Comparison of ENCODE assay signal across 24 mouse cellular contexts in genomic region chr11:51867261-51867660, GRCm38 (mm10).
"Had no signal": no experiment of that assay in that cellular context is flagged by ENCODE, and none has a peak within 500 bp of the region (broad histone marks: within the 10 kb centered on the region; RNA-seq: fewer than 3 reads in every experiment).

No protein-coding gene starts in this region.

- DNase-seq: cerebellum, adult 8-10 months; cerebellum, adult 9-10 months; cerebellum, adult 9-11 months; cerebellum, postnatal 25 days; embryo, embryonic 11 days; forebrain, postnatal 0 days; gastrocnemius, adult 2 months; gastrocnemius, postnatal 10 days; gastrocnemius, postnatal 14 days; gastrocnemius, postnatal 25 days; gastrocnemius, postnatal 36 days; heart, adult 11 months; heart, adult 18-20 months; heart, adult 2 months had no signal

- H3K4me3 ChIP-seq: embryonic facial prominence, embryonic 10.5 days; embryonic facial prominence, embryonic 12.5 days; embryonic facial prominence, embryonic 13.5 days; embryonic facial prominence, embryonic 15.5 days; erythroblast, embryonic 14.5 days; forebrain, embryonic 10.5 days; forebrain, embryonic 12.5 days; forebrain, embryonic 13.5 days; forebrain, embryonic 15.5 days; gastrocnemius, adult 2 months; heart, adult 2 months; heart, embryonic 10.5 days had no signal

- H3K27ac ChIP-seq: embryonic facial prominence, embryonic 10.5 days; embryonic facial prominence, embryonic 12.5 days; embryonic facial prominence, embryonic 13.5 days; embryonic facial prominence, embryonic 15.5 days; forebrain, embryonic 10.5 days; forebrain, embryonic 12.5 days; forebrain, embryonic 13.5 days; forebrain, embryonic 15.5 days; gastrocnemius, adult 2 months; heart, adult 2 months; heart, embryonic 10.5 days had no signal
